Mouse (Mus musculus): ENCODE measurements around the gene Lrtm2. TPM values are rescaled to one million over a fixed set of nuclear protein-coding genes. Genes with fewer than 3 reads are reported as not detected.

The Lrtm2 gene
- total RNA-seq (2017), result 0.24 TPM in 1 of 2 replicates, not detected in the other

DNA sequence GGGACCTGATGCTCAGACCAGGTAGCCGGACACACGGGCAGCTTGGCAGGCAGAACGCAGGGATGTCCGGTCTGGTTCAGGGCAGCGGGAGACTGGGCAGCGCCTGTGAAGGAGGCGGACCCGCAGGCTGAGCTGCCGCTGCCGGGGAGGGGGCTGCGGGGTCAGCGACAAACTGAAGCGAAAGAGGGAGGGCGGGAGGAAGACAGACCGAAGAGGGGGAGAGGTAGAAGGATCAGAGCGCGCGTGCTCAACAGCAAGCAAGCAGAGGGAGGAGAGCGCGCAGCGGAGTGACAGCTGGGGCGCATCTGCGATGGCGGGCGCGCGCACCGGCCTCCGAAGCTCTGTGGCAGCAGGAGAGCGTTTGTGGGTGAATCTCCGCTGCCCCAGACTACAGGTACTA lies at the start of gene Lrtm2:
TSS of gene Lrtm2 (minus strand) at position 261 of the 400 bp plus-strand sequence.
- no peak for ATAC-seq (replicated peaks; ENCODE audit: low read depth, poor library complexity, severe bottlenecking)

GRCm38 (mm10) chr6:119378631-119379030 lies 48.1 kb upstream of the Lrtm2 start:
- ATAC-seq (replicated peaks; ENCODE audit: low read depth, poor library complexity, severe bottlenecking), result no peak

- ATAC-seq (replicated peaks; ENCODE audit: low read depth, poor library complexity, severe bottlenecking), result peak; percentile 90
Observed at GRCm38 (mm10) chr6:119377613-119378012, 47.0 kb upstream of the Lrtm2 start.

GRCm38 (mm10) chr6:119375035-119375434 lies 44.5 kb upstream of the Lrtm2 start:
- no peak for ATAC-seq (replicated peaks; ENCODE audit: low read depth, poor library complexity, severe bottlenecking)

GRCm38 (mm10) chr6:119373000-119373705 lies 42.6 kb upstream of the Lrtm2 start:
- ATAC-seq (replicated peaks; ENCODE audit: low read depth, poor library complexity, severe bottlenecking), result peak; percentile 60

GRCm38 (mm10) chr6:119372237-119372636 lies 41.7 kb upstream of the Lrtm2 start:
- ATAC-seq (replicated peaks; ENCODE audit: low read depth, poor library complexity, severe bottlenecking), result no peak

DNA sequence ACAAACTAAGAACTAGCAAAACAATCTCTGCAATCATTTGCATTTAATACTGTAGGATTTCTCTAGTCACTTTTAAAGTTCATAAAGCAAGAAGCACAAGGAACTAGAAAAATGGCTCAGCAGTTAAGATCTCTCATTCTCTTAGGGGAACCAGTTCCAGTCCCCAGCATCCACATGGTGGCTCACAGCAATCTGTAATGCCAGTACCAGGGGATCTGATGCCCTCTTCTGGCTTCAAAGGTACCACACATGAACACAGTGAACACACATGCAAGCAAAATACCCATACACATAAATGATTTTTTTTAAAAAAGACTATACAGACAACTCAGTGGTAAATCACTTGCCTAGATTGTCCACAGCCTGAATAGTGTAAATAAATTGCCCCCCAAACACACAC lies 41.1 kb upstream of the Lrtm2 start:
- ATAC-seq (replicated peaks; ENCODE audit: low read depth, poor library complexity, severe bottlenecking), result no peak

- peak; percentile 53; the same call in 1 of the 2 replicates for ATAC-seq (replicated peaks; ENCODE audit: low read depth, poor library complexity, severe bottlenecking)
Observed at GRCm38 (mm10) chr6:119367382-119367781, 36.8 kb upstream of the Lrtm2 start.

- ATAC-seq (replicated peaks; ENCODE audit: low read depth, poor library complexity, severe bottlenecking), result peak; percentile 41; the same call in 1 of the 2 replicates
Observed at GRCm38 (mm10) chr6:119366800-119367199, 36.2 kb upstream of the Lrtm2 start.

- no peak for ATAC-seq (replicated peaks; ENCODE audit: low read depth, poor library complexity, severe bottlenecking)
Observed at GRCm38 (mm10) chr6:119363593-119363992, 33.0 kb upstream of the Lrtm2 start.

DNA sequence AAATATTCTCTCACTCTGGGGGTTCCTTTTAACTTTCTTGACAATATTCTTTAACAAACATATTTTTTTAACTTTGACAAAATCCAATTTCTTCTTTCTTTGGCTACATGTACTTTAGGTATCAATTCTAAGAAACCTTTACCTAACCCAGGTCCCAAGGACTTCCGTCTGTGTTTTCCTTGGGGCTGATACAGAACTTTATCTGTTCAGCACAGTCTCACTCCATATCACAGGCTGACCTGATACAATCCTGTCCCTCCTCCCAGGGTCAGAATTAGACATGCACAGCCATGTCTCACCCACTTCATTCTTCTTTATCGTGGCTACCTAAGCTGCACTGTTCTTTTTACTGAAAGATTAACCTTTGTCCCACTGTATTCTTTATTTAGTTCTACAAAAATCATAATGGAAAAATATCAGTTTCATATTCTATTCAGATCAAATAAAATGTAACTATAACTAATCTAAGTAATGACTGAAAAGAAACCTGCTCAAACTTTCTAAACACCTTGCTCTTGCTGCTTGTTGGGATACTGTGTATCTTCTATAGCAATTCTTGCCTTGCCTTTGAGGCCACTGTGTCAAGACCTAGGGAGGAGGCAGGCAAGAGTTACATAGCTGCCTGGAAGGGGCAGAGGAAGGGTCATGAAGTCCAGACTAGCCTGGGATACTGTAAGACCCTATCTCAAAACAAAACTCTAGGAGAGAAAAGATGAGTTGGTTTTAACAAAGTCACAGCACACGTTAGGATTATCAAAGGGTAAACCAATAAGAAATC lies 30.5 kb upstream of the Lrtm2 start:
- peak; percentile 59 for ATAC-seq (replicated peaks; ENCODE audit: low read depth, poor library complexity, severe bottlenecking)

- peak; percentile 84 for ATAC-seq (replicated peaks; ENCODE audit: low read depth, poor library complexity, severe bottlenecking)
Observed at GRCm38 (mm10) chr6:119360250-119360649, 29.7 kb upstream of the Lrtm2 start.

DNA sequence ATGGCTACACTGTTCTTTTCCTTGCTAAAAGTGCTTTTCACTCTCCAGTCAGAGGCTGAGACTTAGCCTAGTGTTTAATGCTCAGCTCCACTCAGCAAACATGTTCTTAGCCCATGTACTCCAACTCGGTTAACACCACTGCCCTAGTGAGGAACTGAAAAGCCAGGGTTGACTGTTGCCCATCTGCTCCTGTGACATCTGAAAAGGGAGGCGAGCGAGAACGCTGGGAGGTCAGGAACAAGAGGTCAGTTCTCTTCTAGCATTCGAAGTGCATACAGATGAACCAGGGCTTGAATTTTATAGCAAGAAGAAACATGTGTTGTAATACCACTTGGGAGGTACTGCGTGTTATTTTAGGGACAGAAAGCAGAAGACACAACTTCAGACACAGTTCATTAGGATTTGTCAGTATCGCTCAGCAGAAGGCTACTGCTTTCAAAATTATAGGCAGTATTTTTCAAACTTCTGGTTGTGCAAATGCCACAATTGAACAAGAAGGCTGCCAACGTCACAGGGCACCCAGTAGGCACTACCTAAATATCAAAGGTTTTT lies 27.5 kb upstream of the Lrtm2 start:
- ATAC-seq (replicated peaks; ENCODE audit: low read depth, poor library complexity, severe bottlenecking), result no peak

GRCm38 (mm10) chr6:119352501-119352900 lies 21.9 kb upstream of the Lrtm2 start:
- ATAC-seq (replicated peaks; ENCODE audit: low read depth, poor library complexity, severe bottlenecking), result no peak

DNA sequence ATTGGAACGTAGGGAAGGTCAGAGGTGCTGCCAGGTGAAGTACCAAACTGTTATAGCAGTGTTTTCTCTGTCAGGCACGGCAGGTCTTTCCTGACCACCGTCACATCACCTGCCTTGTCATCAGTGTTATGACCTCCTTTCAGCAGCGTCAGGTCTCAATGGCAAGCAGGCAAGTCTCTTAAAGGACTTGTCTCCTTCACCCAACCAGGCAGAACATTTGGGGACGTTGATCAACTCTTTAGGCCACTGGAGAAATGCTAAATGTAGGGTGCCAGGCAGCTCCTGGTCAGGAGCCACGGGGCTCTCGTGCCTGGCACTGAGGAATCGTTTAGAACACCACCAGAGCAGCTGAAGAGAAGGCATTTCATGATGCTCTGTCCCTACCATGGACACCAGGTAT lies 21.1 kb upstream of the Lrtm2 start:
- no peak for ATAC-seq (replicated peaks; ENCODE audit: low read depth, poor library complexity, severe bottlenecking)

- ATAC-seq (replicated peaks; ENCODE audit: low read depth, poor library complexity, severe bottlenecking), result no peak
Observed at GRCm38 (mm10) chr6:119350703-119351198, 20.2 kb upstream of the Lrtm2 start.

GRCm38 (mm10) chr6:119348234-119348633 lies 17.7 kb upstream of the Lrtm2 start:
- peak; percentile 60 for ATAC-seq (replicated peaks; ENCODE audit: low read depth, poor library complexity, severe bottlenecking)

- ATAC-seq (replicated peaks; ENCODE audit: low read depth, poor library complexity, severe bottlenecking), result no peak
Observed at GRCm38 (mm10) chr6:119347813-119348212, 17.2 kb upstream of the Lrtm2 start.

GRCm38 (mm10) chr6:119346257-119346656 lies 15.7 kb upstream of the Lrtm2 start:
- ATAC-seq (replicated peaks; ENCODE audit: low read depth, poor library complexity, severe bottlenecking), result peak; percentile 63

DNA sequence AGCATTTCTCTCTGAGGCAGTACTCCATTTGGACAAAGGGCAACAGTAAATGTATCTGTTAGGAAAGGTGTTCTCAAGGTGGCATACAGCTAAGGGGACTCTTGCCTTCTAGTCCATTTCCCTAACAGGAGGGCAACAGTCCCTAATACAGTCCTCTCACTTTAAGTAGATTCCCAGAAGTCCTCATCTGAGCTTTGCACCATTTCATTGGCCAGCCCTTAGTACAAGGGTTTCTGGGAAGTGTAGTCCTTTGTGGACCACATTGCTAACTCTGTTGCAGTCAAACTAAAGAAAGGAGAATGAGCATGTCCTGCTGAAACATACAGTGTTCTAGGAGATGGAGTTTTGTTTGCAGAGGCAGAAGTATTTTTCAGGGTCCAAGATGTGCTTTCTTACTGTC lies 10.8 kb upstream of the Lrtm2 start:
- ATAC-seq (replicated peaks; ENCODE audit: low read depth, poor library complexity, severe bottlenecking), result peak; percentile 66
